Mouse (Mus musculus) stomach, embryonic 14.5 days (tissue): ENCODE measurements around the gene Cdkn2b. TPM values are rescaled to one million over a fixed set of nuclear protein-coding genes. Genes with fewer than 3 reads are reported as not detected.

ENCODE experiments used
- ATAC-seq: fragments of 200-750 bp; cut with Nextera tagmentation; 2 replicates; pipeline ENCODE4 v1.8.0; 2017; ENCODE audit warnings: low read depth, moderate TSS enrichment; ENCODE audit not compliant: insufficient number of reproducible peaks, insufficient read depth, low FRiP score
- H3K27ac ChIP-seq: fragments of 300-500 bp; sonication (generic); 2 replicates; pipeline ENCODE4 v1.5.1; 2014; ENCODE audit warnings: mild to moderate bottlenecking, low read length, moderate library complexity, mixed read lengths
- H3K27me3 ChIP-seq: fragments of 300-500 bp; sonication (generic); 2 replicates; pipeline ENCODE4 v1.6.1; 2014; ENCODE audit warnings: low read length, control low read depth, mixed read lengths; ENCODE audit not compliant: control insufficient read depth, insufficient read depth
- H3K36me3 ChIP-seq: fragments of 300-500 bp; sonication (generic); 2 replicates; pipeline ENCODE4 v1.6.1; 2014; ENCODE audit warnings: mild to moderate bottlenecking, control low read depth, low read length, moderate library complexity, mixed read lengths; ENCODE audit not compliant: control insufficient read depth, insufficient read depth
- H3K4me1 ChIP-seq: fragments of 300-500 bp; sonication (generic); 2 replicates; pipeline ENCODE4 v1.6.1; 2014; ENCODE audit warnings: low read length, control low read depth, mixed read lengths; ENCODE audit not compliant: control insufficient read depth, insufficient read depth
- H3K4me2 ChIP-seq: fragments of 300-500 bp; sonication (generic); replicated peaks from 2 replicates; pipeline ENCODE4 v1.6.1; 2014; ENCODE audit warnings: low read depth, low read length, control low read depth
- H3K4me3 ChIP-seq: fragments of 300-500 bp; sonication (generic); 2 replicates; pipeline ENCODE4 v1.5.1; 2014; ENCODE audit warnings: low read depth, low read length, control low read depth
- H3K9ac ChIP-seq: fragments of 300-500 bp; sonication (generic); replicated peaks from 2 replicates; pipeline ENCODE4 v1.6.1; 2014; ENCODE audit warnings: low read depth, mild to moderate bottlenecking, control low read depth, low read length, moderate library complexity, mixed read lengths
- H3K9me3 ChIP-seq: fragments of 300-500 bp; sonication (generic); 2 replicates; pipeline ENCODE4 v1.6.1; 2016; ENCODE audit warnings: low read depth, low read length, control low read depth; ENCODE audit not compliant: control insufficient read depth
- WGBS: fragments of 180-500 bp; shearing (Covaris S2); extraction: QIAGEN DNeasy Blood & Tissue Kit; methylation state at CpG from one replicate; pipeline ENCODE4 v1.1.7; 2014; 5-methylcytosine and 5-hydroxymethylcytosine counted together
- polyA plus RNA-seq: library from polyadenylated mRNA; unstranded; fragments of >200 nt; fragmentation: Nextera tagmentation; extraction: Ambion mirVana; gene quantifications from 2 replicates; pipeline ENCODE4 v1.2.1, GENCODE M21; 2014

Cdkn2b gene
- polyA plus RNA-seq, 1 experiment from 2014 or later = 4.9 TPM

- WGBS = 0% methylated on average over 2 of the region's 2 CpGs
- Histone ChIP-seq H3K9me3 (no peaks in the 10 kb centered on the region), H3K36me3 (no peaks in the 10 kb centered on the region), H3K27me3 (peaks cover 82% of the 10 kb centered on the region), H3K4me2 (no peak overlapping the region), H3K9ac (no peak overlapping the region), H3K27ac (no peak overlapping the region), H3K4me3 (no peak overlapping the region), H3K4me1 (no peaks in the 10 kb centered on the region)
- ATAC-seq = no peak
These were observed 11.1 kb downstream of the Cdkn2b start for GRCm38 (mm10) chr4:89299721-89300120.

GRCm38 (mm10) chr4:89295441-89296220 is 15.2 kb downstream of the Cdkn2b start:
- H3K9me3 ChIP-seq = no peaks in the 10 kb centered on the region
- H3K27ac ChIP-seq = no peak overlapping the region
- WGBS = 3% methylated on average over 31 of the region's 31 CpGs
- H3K36me3 ChIP-seq = no peaks in the 10 kb centered on the region
- H3K4me2 ChIP-seq = peak overlapping the region; percentile 94
- peak overlapping the region; percentile 59 for H3K4me3 ChIP-seq
- H3K4me1 ChIP-seq = no peaks in the 10 kb centered on the region
- peak; percentile 20; the same call in 1 of the 2 replicates for ATAC-seq
- H3K27me3 ChIP-seq = peaks cover 76% of the 10 kb centered on the region
- H3K9ac ChIP-seq = no peak overlapping the region

- peak within 1 kb of the TSS; percentile 94 for H3K4me2 ChIP-seq
- no peaks in the 10 kb centered on the region for H3K36me3 ChIP-seq
- peak; percentile 75 for ATAC-seq
- H3K27ac ChIP-seq = no peak within 1 kb of the TSS
- peaks cover 74% of the 10 kb centered on the region for H3K27me3 ChIP-seq
- no peaks in the 10 kb centered on the region for H3K9me3 ChIP-seq
- WGBS = under 1% methylated on average over 91 of the region's 117 CpGs
- peak within 1 kb of the TSS; percentile 59 for H3K4me3 ChIP-seq
- no peaks in the 10 kb centered on the region for H3K4me1 ChIP-seq
- H3K9ac ChIP-seq = 0 out of 2 replicates have a peak within 1 kb of the TSS, but pooled peaks have one; percentile 10
These were observed 16.1 kb downstream of the Cdkn2b start, which contains the start of gene Cdkn2a for GRCm38 (mm10) chr4:89294486-89295440. Cdkn2a (minus strand) TSS chr4:89294653.

- Histone ChIP-seq H3K27me3 (peaks cover 75% of the 10 kb centered on the region), H3K9ac (no peak overlapping the region), H3K36me3 (no peaks in the 10 kb centered on the region), H3K4me1 (no peaks in the 10 kb centered on the region), H3K9me3 (no peaks in the 10 kb centered on the region), H3K4me3 (peak overlapping the region; percentile 59), H3K4me2 (peak overlapping the region; percentile 94), H3K27ac (no peak overlapping the region)
- peak; percentile 11; the same call in 1 of the 2 replicates for ATAC-seq
- WGBS = under 1% methylated on average over 26 of the region's 26 CpGs
These were observed 16.8 kb downstream of the Cdkn2b start for GRCm38 (mm10) chr4:89294091-89294485.

GRCm38 (mm10) chr4:89293516-89293915 is 17.3 kb downstream of the Cdkn2b start:
- Histone ChIP-seq H3K4me3 (no peak overlapping the region), H3K27ac (no peak overlapping the region), H3K27me3 (peaks cover 80% of the 10 kb centered on the region), H3K4me2 (no peak overlapping the region), H3K9ac (no peak overlapping the region), H3K9me3 (no peaks in the 10 kb centered on the region), H3K4me1 (no peaks in the 10 kb centered on the region), H3K36me3 (no peaks in the 10 kb centered on the region)
- ATAC-seq = no peak
- WGBS = 11% methylated on average over 7 of the region's 7 CpGs

GRCm38 (mm10) chr4:89289028-89289427 is 21.8 kb downstream of the Cdkn2b start:
- Histone ChIP-seq H3K4me1 (no peaks in the 10 kb centered on the region), H3K27me3 (peaks cover 60% of the 10 kb centered on the region), H3K4me2 (no peak overlapping the region), H3K36me3 (no peaks in the 10 kb centered on the region), H3K4me3 (no peak overlapping the region), H3K9me3 (no peaks in the 10 kb centered on the region), H3K27ac (no peak overlapping the region), H3K9ac (no peak overlapping the region)
- 1% methylated on average over 4 of the region's 4 CpGs for WGBS
- ATAC-seq = no peak

GRCm38 (mm10) chr4:89286566-89286965 is 24.3 kb downstream of the Cdkn2b start:
- no peak for ATAC-seq
- H3K4me1 ChIP-seq = no peaks in the 10 kb centered on the region
- H3K27ac ChIP-seq = no peak overlapping the region
- no peak overlapping the region for H3K4me3 ChIP-seq
- no peaks in the 10 kb centered on the region for H3K9me3 ChIP-seq
- no peak overlapping the region for H3K9ac ChIP-seq
- 9% methylated on average over 1 of the region's 1 CpGs for WGBS
- no peak overlapping the region for H3K4me2 ChIP-seq
- H3K27me3 ChIP-seq = peaks cover 66% of the 10 kb centered on the region
- H3K36me3 ChIP-seq = no peaks in the 10 kb centered on the region

- Histone ChIP-seq H3K4me3 (no peak overlapping the region), H3K27ac (no peak overlapping the region), H3K9ac (no peak overlapping the region), H3K27me3 (peaks cover 62% of the 10 kb centered on the region), H3K4me2 (no peak overlapping the region), H3K4me1 (no peaks in the 10 kb centered on the region), H3K9me3 (no peaks in the 10 kb centered on the region), H3K36me3 (no peaks in the 10 kb centered on the region)
- ATAC-seq = no peak
- WGBS = 37% methylated on average over 7 of the region's 7 CpGs
These were observed 25.2 kb downstream of the Cdkn2b start for GRCm38 (mm10) chr4:89285688-89286087.
